Mouse (Mus musculus): ENCODE results near the gene Tac2. TPM values are rescaled to one million over a fixed set of nuclear protein-coding genes. Genes with fewer than 3 reads are reported as not detected.
A peak's percentile ranks its signal among the peaks of the same experiment; 100 is the strongest.

Gene Tac2
- total RNA-seq (2014; rRNA removed; ENCODE audit: low replicate concordance) (not detected in 2 replicates), polyA plus RNA-seq (2015; fragmentation: Nextera tagmentation; extraction: Ambion mirVana) (0.23 and 0.25 TPM in 2 replicates)

- H3K27ac ChIP-seq (ENCODE audit: low read depth) = no peak within 1 kb of the TSS
- WGBS = 75% methylated on average over 3 of the region's 3 CpGs
- ATAC-seq (ENCODE audit: insufficient read depth, low read depth) (no peak), DNase-seq (ENCODE audit: low spot score) (no peak)
- H3K9ac ChIP-seq (replicated peaks; ENCODE audit: low read depth, low read length) = no peak within 1 kb of the TSS
- H3K9me3 ChIP-seq (replicated peaks; ENCODE audit: control insufficient read depth, low read length) = no peaks in the 10 kb centered on the region
- no peaks in the 10 kb centered on the region for H3K4me1 ChIP-seq (ENCODE audit: control insufficient read depth, insufficient read depth)
- H3K27me3 ChIP-seq (ENCODE audit: control insufficient read depth, insufficient read depth, low read length) = peaks cover 39% of the 10 kb centered on the region
- no peaks in the 10 kb centered on the region for H3K36me3 ChIP-seq (replicated peaks; ENCODE audit: control insufficient read depth, insufficient read depth, low read length)
- no peak for TF ChIP-seq EP300 (IDR thresholded peaks at IDR 0.05; ENCODE audit: low read depth)
- TF ChIP-seq CTCF (IDR thresholded peaks at IDR 0.05; ENCODE audit: low read depth) = no peak
- H3K4me3 ChIP-seq (ENCODE audit: low read depth, low read length) = no peak within 1 kb of the TSS
- no peak within 1 kb of the TSS for H3K4me2 ChIP-seq (ENCODE audit: low read depth, low read length)
Measured at GRCm38 (mm10) chr10:127724178-127724577, at the start of gene Tac2. TSS of gene Tac2 (plus strand) at chr10:127724478.

GRCm38 (mm10) chr10:127674794-127675522, 49.3 kb upstream of the Tac2 start:
- no peaks in the 10 kb centered on the region for H3K36me3 ChIP-seq (replicated peaks; ENCODE audit: control insufficient read depth, insufficient read depth, low read length)
- no peak overlapping the region for H3K9ac ChIP-seq (replicated peaks; ENCODE audit: low read depth, low read length)
- H3K27me3 ChIP-seq (ENCODE audit: control insufficient read depth, insufficient read depth, low read length) = no peaks in the 10 kb centered on the region
- H3K4me3 ChIP-seq (ENCODE audit: low read depth, low read length) = no peak overlapping the region
- H3K27ac ChIP-seq (ENCODE audit: low read depth) = peak overlapping the region; percentile 66
- DNase-seq (ENCODE audit: low spot score) (peak; percentile 97), ATAC-seq (ENCODE audit: insufficient read depth, low read depth) (peak; percentile 50)
- peak overlapping the region; percentile 40 for H3K4me2 ChIP-seq (ENCODE audit: low read depth, low read length)
- H3K4me1 ChIP-seq (ENCODE audit: control insufficient read depth, insufficient read depth) = peaks cover 10% of the 10 kb centered on the region; the same call in 1 of the 2 replicates
- TF ChIP-seq CTCF (IDR thresholded peaks at IDR 0.05; ENCODE audit: low read depth) (peak; percentile 100), EP300 (IDR thresholded peaks at IDR 0.05; ENCODE audit: low read depth) (no peak; the same call in 1 of the 2 replicates)
- H3K9me3 ChIP-seq (replicated peaks; ENCODE audit: control insufficient read depth, low read length) = no peaks in the 10 kb centered on the region
- 66% methylated on average over 8 of the region's 8 CpGs for WGBS

- no peaks in the 10 kb centered on the region for H3K27me3 ChIP-seq (ENCODE audit: control insufficient read depth, insufficient read depth, low read length)
- H3K9me3 ChIP-seq (replicated peaks; ENCODE audit: control insufficient read depth, low read length) = no peaks in the 10 kb centered on the region
- peak overlapping the region; percentile 70 for H3K27ac ChIP-seq (ENCODE audit: low read depth)
- no peak overlapping the region for H3K9ac ChIP-seq (replicated peaks; ENCODE audit: low read depth, low read length)
- WGBS = 47% methylated on average over 5 of the region's 5 CpGs
- H3K36me3 ChIP-seq (replicated peaks; ENCODE audit: control insufficient read depth, insufficient read depth, low read length) = no peaks in the 10 kb centered on the region
- peak overlapping the region; percentile 98 for H3K4me2 ChIP-seq (ENCODE audit: low read depth, low read length)
- peaks cover 10% of the 10 kb centered on the region; the same call in 1 of the 2 replicates for H3K4me1 ChIP-seq (ENCODE audit: control insufficient read depth, insufficient read depth)
- DNase-seq (ENCODE audit: low spot score) (no peak), ATAC-seq (ENCODE audit: insufficient read depth, low read depth) (no peak)
- TF ChIP-seq EP300 (IDR thresholded peaks at IDR 0.05; ENCODE audit: low read depth) = no peak
- TF ChIP-seq CTCF (IDR thresholded peaks at IDR 0.05; ENCODE audit: low read depth) = no peak
- H3K4me3 ChIP-seq (ENCODE audit: low read depth, low read length) = peak overlapping the region; percentile 82
Measured at GRCm38 (mm10) chr10:127675859-127676398, 48.3 kb upstream of the Tac2 start.

- TF ChIP-seq EP300 (IDR thresholded peaks at IDR 0.05; ENCODE audit: low read depth) (no peak), CTCF (IDR thresholded peaks at IDR 0.05; ENCODE audit: low read depth) (no peak)
- peak; percentile 95 for ATAC-seq (ENCODE audit: insufficient read depth, low read depth)
- Histone ChIP-seq H3K27ac (ENCODE audit: low read depth) (peak overlapping the region; percentile 70), H3K4me2 (ENCODE audit: low read depth, low read length) (peak overlapping the region; percentile 98), H3K36me3 (replicated peaks; ENCODE audit: control insufficient read depth, insufficient read depth, low read length) (no peaks in the 10 kb centered on the region), H3K27me3 (ENCODE audit: control insufficient read depth, insufficient read depth, low read length) (no peaks in the 10 kb centered on the region), H3K4me3 (ENCODE audit: low read depth, low read length) (peak overlapping the region; percentile 82), H3K9ac (replicated peaks; ENCODE audit: low read depth, low read length) (peak overlapping the region; percentile 69), H3K4me1 (ENCODE audit: control insufficient read depth, insufficient read depth) (peaks cover 10% of the 10 kb centered on the region; the same call in 1 of the 2 replicates), H3K9me3 (replicated peaks; ENCODE audit: control insufficient read depth, low read length) (no peaks in the 10 kb centered on the region)
- under 1% methylated on average over 65 of the region's 71 CpGs for WGBS
- DNase-seq (ENCODE audit: low spot score) = peak; percentile 99
Measured at GRCm38 (mm10) chr10:127676691-127677548, 47.4 kb upstream of the Tac2 start.
